Mouse (Mus musculus): ENCODE results near the gene Lbr.

- TF ChIP-seq CTCF (IDR thresholded peaks at IDR 0.05; ENCODE audit: low read depth, low read length) = no peak
- TF ChIP-seq EP300 (IDR thresholded peaks at IDR 0.05; ENCODE audit: insufficient read depth, low read depth, low read length) = no peak
These were observed 7.6 kb upstream of the Lbr start for GRCm38 (mm10) chr1:181850441-181850840.

Measured in ES-Bruce4 (cell line).